ENCODE assay signal across 8 mouse cellular contexts in the genomic region with DNA sequence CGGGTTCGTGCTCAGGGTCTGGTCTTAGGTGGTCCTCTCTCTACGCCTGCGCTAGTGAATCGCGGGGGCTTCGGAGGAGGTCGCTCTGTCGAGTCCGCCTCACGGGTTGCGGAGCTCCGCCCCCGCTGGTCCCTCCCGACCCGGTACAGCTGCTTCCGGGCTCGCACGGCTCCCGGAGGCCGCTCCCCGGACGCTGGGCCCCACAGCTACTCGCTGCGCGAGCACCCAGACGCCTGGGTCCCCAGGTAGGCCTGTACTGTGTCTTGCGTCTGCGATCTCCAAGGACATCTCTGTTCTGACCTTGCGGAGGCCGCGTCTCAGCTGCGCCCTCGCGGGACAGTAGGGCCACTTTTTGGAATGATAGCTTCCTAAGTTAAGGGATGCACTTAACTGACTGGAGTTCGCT. TPM values are rescaled to one million over a fixed set of nuclear protein-coding genes. Genes with fewer than 3 reads are reported as not detected.
DNase-seq lines count a peak whose midpoint lies in the region; ATAC-seq and TF ChIP-seq lines count a peak whose summit lies in the region.

TSS of gene D17H6S53E (plus strand) at position 168 of the 406 bp plus-strand sequence.

- peak within 1 kb of the TSS; percentile 77 for H3K4me3 ChIP-seq in intestine, embryonic 16.5 days (ENCODE audit: low read length)
- H3K4me3 ChIP-seq in limb, embryonic 11.5 days (ENCODE audit: low read depth, low read length) = peak within 1 kb of the TSS; percentile 66
- H3K4me3 ChIP-seq in midbrain, embryonic 12.5 days = peak within 1 kb of the TSS; percentile 63
- H3K4me3 ChIP-seq in small intestine, adult 2 months (ENCODE audit: low read depth, low read length) = peak within 1 kb of the TSS; percentile 77

- TF ChIP-seq CTCF in small intestine, adult 2 months (IDR thresholded peaks at IDR 0.05; ENCODE audit: extremely low read depth, insufficient read length, insufficient replicate concordance, low read depth, low read length) = no peak

- peak within 1 kb of the TSS; percentile 94 for H3K27ac ChIP-seq in intestine, embryonic 16.5 days (ENCODE audit: low read length)
- peak within 1 kb of the TSS; percentile 47; the same call in 1 of the 2 replicates for H3K27ac ChIP-seq in limb, embryonic 11.5 days (replicated peaks; ENCODE audit: low read depth, low read length)
- H3K27ac ChIP-seq in midbrain, embryonic 12.5 days (replicated peaks) = peak within 1 kb of the TSS; percentile 64
- H3K27ac ChIP-seq in small intestine, adult 2 months (ENCODE audit: insufficient read depth, low read depth, low read length) = peak within 1 kb of the TSS; percentile 91

- H3K4me2 ChIP-seq in intestine, embryonic 16.5 days (ENCODE audit: low read depth, low read length) = peak within 1 kb of the TSS; percentile 90
- H3K4me2 ChIP-seq in limb, embryonic 11.5 days (ENCODE audit: low read depth, severe bottlenecking) = peak within 1 kb of the TSS; percentile 81
- H3K4me2 ChIP-seq in midbrain, embryonic 12.5 days (replicated peaks) = peak within 1 kb of the TSS; percentile 74

- H3K36me3 ChIP-seq in intestine, embryonic 16.5 days (ENCODE audit: control insufficient read depth, insufficient read depth, low read length) = peaks cover 8% of the 10 kb centered on the region
- H3K36me3 ChIP-seq in limb, embryonic 11.5 days (ENCODE audit: control insufficient read depth, insufficient read depth, low read length) = 0 out of 2 replicates have a peak, but pooled peaks cover 3% of the 10 kb centered on the region
- H3K36me3 ChIP-seq in midbrain, embryonic 12.5 days = peaks cover 27% of the 10 kb centered on the region
- peaks cover 19% of the 10 kb centered on the region for H3K36me3 ChIP-seq in small intestine, adult 2 months (ENCODE audit: control insufficient read depth, insufficient read depth, low read length)

- peak; percentile 61 for DNase-seq in cerebellum, adult 11 months
- DNase-seq in cerebellum, adult 9-10 months = no peak
- peak; percentile 88 for DNase-seq in embryo, embryonic 11 days
- DNase-seq in gastrocnemius, postnatal 4 days (ENCODE audit: low spot score in 2 of 2) = peak; percentile 54 to 77
- peak; percentile 80 for DNase-seq in limb, embryonic 11.5 days (ENCODE audit: low spot score)

- H3K27me3 ChIP-seq in intestine, embryonic 16.5 days (replicated peaks; ENCODE audit: control insufficient read depth, insufficient read depth, low read length) = no peaks in the 10 kb centered on the region
- H3K27me3 ChIP-seq in limb, embryonic 11.5 days (ENCODE audit: control insufficient read depth, insufficient read depth, low read length) = no peaks in the 10 kb centered on the region
- no peaks in the 10 kb centered on the region for H3K27me3 ChIP-seq in midbrain, embryonic 12.5 days
- no peaks in the 10 kb centered on the region for H3K27me3 ChIP-seq in small intestine, adult 2 months (ENCODE audit: control insufficient read depth, insufficient read depth, low read length)

- ATAC-seq in intestine, embryonic 16.5 days = peak; percentile 76
- 0 out of 2 replicates have a peak, but pooled peaks have one; percentile 15 for ATAC-seq in limb, embryonic 11.5 days (ENCODE audit: insufficient number of reproducible peaks, low FRiP score, low TSS enrichment, low read depth)
- ATAC-seq in midbrain, embryonic 12.5 days (ENCODE audit: low FRiP score, low read depth) = 0 out of 2 replicates have a peak, but pooled peaks have one; percentile 20

- peak; percentile 94 for TF ChIP-seq POLR2A in small intestine, adult 2 months (IDR thresholded peaks at IDR 0.05; ENCODE audit: low read depth, low read length)

- peaks cover 28% of the 10 kb centered on the region for H3K4me1 ChIP-seq in intestine, embryonic 16.5 days (ENCODE audit: control insufficient read depth, insufficient read depth, low read length)
- H3K4me1 ChIP-seq in limb, embryonic 11.5 days (ENCODE audit: control insufficient read depth, insufficient read depth, low read length) = peaks cover 12% of the 10 kb centered on the region; the same call in 1 of the 2 replicates
- peaks cover 37% of the 10 kb centered on the region for H3K4me1 ChIP-seq in midbrain, embryonic 12.5 days
- peaks cover 17% of the 10 kb centered on the region for H3K4me1 ChIP-seq in small intestine, adult 2 months (ENCODE audit: control insufficient read depth, insufficient read depth, insufficient read length, low read length)

- no peaks in the 10 kb centered on the region for H3K9me3 ChIP-seq in intestine, embryonic 16.5 days (ENCODE audit: control insufficient read depth, low read length)
- H3K9me3 ChIP-seq in limb, embryonic 11.5 days (ENCODE audit: control insufficient read depth, low read length) = no peaks in the 10 kb centered on the region
- H3K9me3 ChIP-seq in midbrain, embryonic 12.5 days = no peaks in the 10 kb centered on the region

- under 1% methylated on average over 36 of the region's 36 CpGs for WGBS in intestine, embryonic 16.5 days
- under 1% methylated on average over 33 of the region's 36 CpGs for WGBS in limb, embryonic 11.5 days
- under 1% methylated on average over 36 of the region's 36 CpGs for WGBS in midbrain, embryonic 12.5 days
- under 1% methylated on average over 36 of the region's 36 CpGs for WGBS in small intestine, adult 2 months

- H3K9ac ChIP-seq in intestine, embryonic 16.5 days (ENCODE audit: low read depth, low read length) = peak within 1 kb of the TSS; percentile 91
- peak within 1 kb of the TSS; percentile 84 for H3K9ac ChIP-seq in limb, embryonic 11.5 days (ENCODE audit: low read length)
- H3K9ac ChIP-seq in midbrain, embryonic 12.5 days (replicated peaks) = peak within 1 kb of the TSS; percentile 86

RNA-seq across cellular contexts. Expression of gene D17H6S53E, which starts in this region (rescaled TPM):
- total RNA-seq in gastrocnemius, postnatal 4 days (2021) = 10 to 100 TPM; 20.0 to 21.0 TPM
- polyA plus RNA-seq in intestine, embryonic 16.5 days (2015; fragmentation: Nextera tagmentation; extraction: Ambion mirVana) = 15.4 and 18.3 TPM in 2 replicates
- polyA plus RNA-seq in limb, embryonic 11.5 days (2014; fragmentation: Nextera tagmentation; extraction: Ambion mirVana) = 8.6 and 8.9 TPM in 2 replicates
- polyA plus RNA-seq in midbrain, embryonic 12.5 days (2016; fragmentation: Nextera tagmentation; extraction: Ambion mirVana) = 8.0 and 9.1 TPM in 2 replicates
- 6.9 and 16.2 TPM in 2 replicates for polyA plus RNA-seq in small intestine, adult 2 months (2012; rRNA removed)

Comparison
In these comparisons a context has a peak if more than half of its experiments do, and no peak if none do; other contexts are left out.
1. ATAC-seq: peak in every context shown above with its lines; median percentile 76 in intestine, embryonic 16.5 days; 20 in midbrain, embryonic 12.5 days; 15 in limb, embryonic 11.5 days.